Mouse (Mus musculus) hindbrain, embryonic 14.5 days (tissue): ENCODE results near the gene Kif26b. TPM values are rescaled to one million over a fixed set of nuclear protein-coding genes. Genes with fewer than 3 reads are reported as not detected.
A peak's percentile ranks its signal among the peaks of the same experiment; 100 is the strongest.

Experiments
- ATAC-seq: fragments of 200-750 bp; cut with Nextera tagmentation; 2 replicates; pipeline ENCODE4 v1.8.0; 2017; ENCODE audit warnings: moderate number of reproducible peaks, mild to moderate bottlenecking, moderate TSS enrichment, moderate library complexity; ENCODE audit not compliant: low FRiP score
- DNase-seq: peaks from one replicate; pipeline ENCODE4 v3.0.0-alpha.2; 2015; ENCODE audit warnings: low spot score
- H3K27ac ChIP-seq: fragments of 300-500 bp; sonication (generic); 2 replicates; pipeline ENCODE4 v1.5.1; 2014; ENCODE audit warnings: mild to moderate bottlenecking, moderate library complexity
- H3K27me3 ChIP-seq: fragments of 300-500 bp; sonication (generic); 2 replicates; pipeline ENCODE4 v1.6.1; 2014; ENCODE audit warnings: mild to moderate bottlenecking, low read length, mixed read lengths; ENCODE audit not compliant: control insufficient read depth, insufficient read depth
- H3K36me3 ChIP-seq: fragments of 300-500 bp; sonication (generic); replicated peaks from 2 replicates; pipeline ENCODE4 v1.6.1; 2014; ENCODE audit not compliant: control insufficient read depth, insufficient read depth
- H3K4me1 ChIP-seq: fragments of 300-500 bp; sonication (generic); replicated peaks from 2 replicates; pipeline ENCODE4 v1.6.1; 2014; ENCODE audit warnings: antibody characterized with exemption, low read length, mixed read lengths; ENCODE audit not compliant: control insufficient read depth, insufficient read depth
- H3K4me2 ChIP-seq: fragments of 300-500 bp; sonication (generic); replicated peaks from 2 replicates; pipeline ENCODE4 v1.6.1; 2014; ENCODE audit warnings: mild to moderate bottlenecking, moderate library complexity
- H3K4me3 ChIP-seq: fragments of 300-500 bp; sonication (generic); replicated peaks from 2 replicates; pipeline ENCODE4 v1.5.1; 2014; ENCODE audit warnings: mild to moderate bottlenecking, low read length
- H3K9ac ChIP-seq: fragments of 300-500 bp; sonication (generic); 2 replicates; pipeline ENCODE4 v1.6.1; 2014
- H3K9me3 ChIP-seq: fragments of 300-500 bp; sonication (generic); 2 replicates; pipeline ENCODE4 v1.6.1; 2016; ENCODE audit warnings: low read length; ENCODE audit not compliant: control insufficient read depth
- WGBS: fragments of 180-500 bp; shearing (Covaris S2); extraction: QIAGEN DNeasy Blood & Tissue Kit; methylation state at CpG from one replicate; pipeline ENCODE4 v1.1.7; 2014; 5-methylcytosine and 5-hydroxymethylcytosine counted together
- polyA plus RNA-seq: library from polyadenylated mRNA; unstranded; fragments of >200 nt; fragmentation: Nextera tagmentation; extraction: Ambion mirVana; gene quantifications from 2 replicates; pipeline ENCODE4 v1.2.1, GENCODE M21; 2014

Gene Kif26b
- polyA plus RNA-seq, 1 experiment from 2014 or later, result 15.8 TPM

DNA sequence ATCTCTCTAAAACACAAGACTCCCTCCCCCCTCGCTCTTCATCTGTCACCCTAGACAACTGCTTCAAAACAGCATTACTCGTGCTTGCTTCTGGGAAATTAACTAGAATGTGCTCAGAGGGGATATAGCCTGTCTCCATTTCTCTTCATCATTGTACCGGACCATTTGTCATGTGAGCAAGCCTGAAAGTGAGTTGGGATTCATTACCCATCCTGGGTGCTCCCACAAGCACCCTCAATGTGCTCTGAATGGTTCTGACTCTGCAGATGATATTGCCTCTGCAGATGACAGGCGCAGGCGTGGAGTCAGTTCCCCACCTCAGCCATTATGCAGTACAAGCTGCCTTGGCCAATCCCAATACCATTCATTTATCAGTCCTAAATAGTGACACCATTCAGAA lies 357.7 kb downstream of the Kif26b start:
- Histone ChIP-seq H3K27me3 (no peaks in the 10 kb centered on the region), H3K27ac (peak overlapping the region; percentile 69)
- WGBS, result 54% methylated on average over 5 of the region's 5 CpGs

DNA sequence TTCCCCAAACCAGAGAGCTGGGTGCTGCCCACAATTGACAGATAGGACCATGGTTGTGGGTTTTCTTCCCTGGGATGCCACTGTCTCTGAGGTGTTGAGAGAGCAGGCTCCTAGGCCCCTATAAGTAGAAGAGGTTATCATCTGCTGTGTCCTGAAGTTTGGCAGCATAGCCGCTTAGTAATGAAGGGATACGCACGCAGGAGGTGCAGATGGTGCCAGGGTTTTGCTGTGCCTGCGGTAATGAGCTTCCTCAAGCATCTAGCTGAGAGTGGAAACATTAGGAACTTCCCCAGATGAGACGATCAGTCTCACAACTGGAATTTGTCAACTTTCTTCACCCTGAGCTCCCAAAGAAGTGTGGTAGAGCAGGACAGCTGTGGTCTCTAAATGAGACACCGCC lies 363.5 kb downstream of the Kif26b start:
- Histone ChIP-seq H3K27me3 (no peaks in the 10 kb centered on the region), H3K9me3 (no peaks in the 10 kb centered on the region), H3K9ac (no peak overlapping the region), H3K4me3 (no peak overlapping the region), H3K4me2 (no peak overlapping the region), H3K4me1 (0 out of 2 replicates have a peak, but pooled peaks cover 1% of the 10 kb centered on the region), H3K36me3 (no peaks in the 10 kb centered on the region), H3K27ac (no peak overlapping the region)
- DNase-seq (no peak), ATAC-seq (no peak)
- 79% methylated on average over 6 of the region's 6 CpGs for WGBS

More for the DNA sequence above, 357.7 kb downstream of the Kif26b start:
- Histone ChIP-seq H3K9ac (no peak overlapping the region), H3K4me3 (no peak overlapping the region), H3K9me3 (no peaks in the 10 kb centered on the region), H3K36me3 (peaks cover 5% of the 10 kb centered on the region; the same call in 1 of the 2 replicates), H3K4me1 (0 out of 2 replicates have a peak, but pooled peaks cover 7% of the 10 kb centered on the region), H3K4me2 (no peak overlapping the region)
- ATAC-seq (peak; percentile 66; the same call in 1 of the 2 replicates), DNase-seq (no peak)

DNA sequence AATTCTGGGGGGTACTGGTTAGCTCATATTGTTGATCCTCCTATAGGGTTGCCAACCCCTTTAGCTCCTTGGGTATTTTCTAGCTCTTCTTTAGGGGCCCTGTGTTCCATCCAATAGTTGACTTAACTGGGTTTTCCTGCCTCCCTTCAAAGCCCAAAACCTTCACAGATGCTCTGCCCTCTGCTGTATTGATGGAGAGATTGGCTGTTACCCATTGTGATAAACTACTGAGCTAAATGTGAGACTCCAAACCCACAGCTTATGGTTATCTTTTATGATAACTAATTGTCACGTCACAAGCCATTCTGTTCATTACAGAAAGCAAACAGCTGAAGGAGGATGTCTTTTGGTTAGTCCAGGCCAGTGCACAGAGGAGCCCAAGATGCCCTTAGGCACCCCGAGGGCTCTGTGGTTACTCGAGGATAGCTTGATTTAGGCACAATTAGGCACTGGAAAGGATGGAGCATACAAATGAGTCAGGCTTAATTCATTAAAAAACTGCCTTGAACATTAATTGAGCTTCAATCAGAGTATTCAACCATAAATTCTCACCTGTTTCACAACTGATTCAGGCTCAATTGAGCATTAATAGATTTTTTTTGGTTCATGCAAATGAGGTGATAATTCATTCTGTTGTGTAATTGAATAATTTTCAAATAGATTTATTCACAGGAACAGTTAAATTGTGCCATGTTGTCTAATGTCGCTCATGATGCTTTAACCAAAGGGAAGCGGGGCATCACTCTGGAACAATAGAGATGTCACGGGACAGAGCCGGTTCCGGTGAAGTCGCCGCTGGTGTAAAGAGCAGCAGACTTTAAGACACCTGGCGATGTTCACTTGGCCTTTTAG lies 364.5 kb downstream of the Kif26b start:
- WGBS, result 61% methylated on average over 11 of the region's 11 CpGs
- DNase-seq (no peak), ATAC-seq (no peak; the same call in 1 of the 2 replicates)
- H3K4me2 ChIP-seq, result no peak overlapping the region
- no peaks in the 10 kb centered on the region for H3K9me3 ChIP-seq
- no peak overlapping the region for H3K9ac ChIP-seq
- H3K27ac ChIP-seq, result no peak overlapping the region
- H3K4me1 ChIP-seq, result no peaks in the 10 kb centered on the region
- no peaks in the 10 kb centered on the region for H3K36me3 ChIP-seq
- H3K27me3 ChIP-seq, result no peaks in the 10 kb centered on the region
- H3K4me3 ChIP-seq, result no peak overlapping the region

DNA sequence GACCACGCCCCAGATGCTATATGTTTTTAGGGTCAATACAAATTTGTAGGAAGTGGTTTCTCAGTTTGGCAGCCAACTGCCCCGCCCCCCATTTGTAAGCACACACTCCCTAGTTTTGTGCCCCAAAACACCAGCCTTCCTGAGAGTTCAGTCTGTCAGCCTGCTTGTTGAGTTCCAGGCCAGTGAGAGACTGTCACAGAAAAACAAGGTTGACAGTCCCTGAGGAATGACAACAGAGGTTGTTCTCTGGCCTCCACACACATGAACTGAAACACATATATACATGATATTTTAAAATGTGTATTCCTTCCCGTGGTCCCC lies 365.1 kb downstream of the Kif26b start:
- Histone ChIP-seq H3K9ac (no peak overlapping the region), H3K27me3 (no peaks in the 10 kb centered on the region), H3K36me3 (no peaks in the 10 kb centered on the region), H3K4me2 (no peak overlapping the region), H3K9me3 (no peaks in the 10 kb centered on the region), H3K27ac (no peak overlapping the region), H3K4me1 (no peaks in the 10 kb centered on the region), H3K4me3 (no peak overlapping the region)
- ATAC-seq (no peak), DNase-seq (no peak)
- WGBS, result 92% methylated on average over 3 of the region's 3 CpGs

DNA sequence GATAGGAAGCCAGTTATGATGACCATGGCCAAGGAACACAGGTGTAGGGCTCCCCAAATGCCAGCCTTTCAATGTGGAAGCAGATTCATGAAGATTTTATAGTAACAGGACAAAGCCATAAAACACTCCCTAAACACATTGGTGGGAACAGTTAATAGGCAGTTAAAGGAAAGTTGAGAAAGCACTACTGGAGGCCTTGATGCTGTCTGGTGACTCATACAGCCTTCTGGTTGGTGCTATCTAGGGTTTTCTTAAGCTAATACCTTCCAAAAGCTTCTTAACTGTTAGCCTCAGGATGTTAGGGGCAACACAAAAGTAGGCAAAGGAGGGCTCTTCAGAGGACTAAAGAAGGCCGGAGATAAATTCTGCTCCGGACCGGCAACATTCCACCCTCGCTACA lies 366.7 kb downstream of the Kif26b start:
- no peak overlapping the region for H3K9ac ChIP-seq
- no peak for ATAC-seq
- 96% methylated on average over 4 of the region's 4 CpGs for WGBS
- no peaks in the 10 kb centered on the region for H3K36me3 ChIP-seq
- no peaks in the 10 kb centered on the region for H3K4me1 ChIP-seq
- H3K27me3 ChIP-seq, result no peaks in the 10 kb centered on the region
- H3K4me3 ChIP-seq, result no peak overlapping the region
- no peaks in the 10 kb centered on the region for H3K9me3 ChIP-seq
- no peak overlapping the region for H3K4me2 ChIP-seq
- H3K27ac ChIP-seq, result no peak overlapping the region
- no peak for DNase-seq

DNA sequence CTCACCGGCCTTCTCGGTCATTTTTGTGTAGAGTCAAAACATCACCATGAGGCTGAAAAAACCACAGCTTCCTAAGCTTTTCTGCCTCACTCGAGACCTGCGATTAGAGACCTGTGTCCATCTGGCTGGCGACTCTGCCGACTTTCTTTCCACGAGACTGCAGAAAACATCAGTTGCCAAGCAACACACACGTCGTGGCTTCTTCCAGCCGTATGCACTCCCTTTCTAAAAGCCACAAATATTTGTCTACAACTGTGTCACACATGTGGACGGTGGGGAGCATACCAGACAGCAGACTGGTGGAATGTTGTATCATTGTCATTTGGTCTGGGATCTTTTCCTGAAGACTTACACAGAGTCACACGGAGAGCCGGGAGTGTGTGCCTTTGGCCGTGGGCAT lies 382.0 kb downstream of the Kif26b start:
- WGBS, result 49% methylated on average over 14 of the region's 14 CpGs
- ATAC-seq, result no peak
- Histone ChIP-seq H3K36me3 (peaks cover 13% of the 10 kb centered on the region; the same call in 1 of the 2 replicates), H3K4me3 (no peak overlapping the region), H3K4me1 (peaks cover 23% of the 10 kb centered on the region), H3K9ac (no peak overlapping the region), H3K9me3 (no peaks in the 10 kb centered on the region), H3K4me2 (no peak overlapping the region), H3K27ac (no peak overlapping the region), H3K27me3 (no peaks in the 10 kb centered on the region)
- no peak for DNase-seq

DNA sequence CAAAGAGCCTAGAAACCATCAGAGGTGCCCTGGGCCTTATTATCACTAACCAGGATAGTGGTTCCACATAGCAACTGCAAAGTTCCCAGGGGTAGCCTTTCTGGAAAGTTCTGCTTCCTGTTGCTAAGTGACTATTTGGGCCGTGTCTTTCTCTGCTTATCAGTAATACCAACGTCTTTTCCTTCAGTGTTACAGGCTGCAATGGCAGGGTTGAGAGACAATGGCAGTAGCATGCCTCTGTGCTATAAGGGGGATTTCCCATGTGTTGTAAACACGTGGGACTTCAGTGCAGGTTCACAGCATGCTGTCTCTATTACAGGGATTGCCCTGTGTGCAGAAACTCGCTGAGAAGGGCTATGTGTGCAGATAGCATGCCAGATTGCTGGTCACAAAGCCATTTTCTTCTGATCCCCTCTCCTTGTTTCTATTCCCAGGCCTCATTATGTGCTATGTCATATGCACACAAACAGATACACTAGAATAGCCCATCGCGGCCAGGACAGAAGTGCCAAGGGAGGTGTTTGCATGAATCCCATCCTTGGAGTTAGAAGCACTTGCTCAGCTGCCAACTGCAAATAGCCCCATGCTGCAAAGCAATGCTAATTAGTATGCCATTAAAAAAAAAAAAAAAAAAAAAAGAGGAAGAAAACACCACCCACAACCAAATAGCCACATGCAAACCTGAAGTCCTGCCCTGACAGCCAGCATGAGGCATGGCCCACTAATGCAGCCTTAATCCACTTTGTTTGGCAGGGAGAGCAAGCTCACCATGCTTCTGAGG lies 384.2 kb downstream of the Kif26b start:
- no peaks in the 10 kb centered on the region for H3K9me3 ChIP-seq
- H3K4me1 ChIP-seq, result peaks cover 27% of the 10 kb centered on the region
- no peak overlapping the region for H3K4me3 ChIP-seq
- H3K4me2 ChIP-seq, result no peak overlapping the region
- WGBS, result 35% methylated on average over 6 of the region's 6 CpGs
- ATAC-seq (0 out of 2 replicates have a peak, but pooled peaks have one; percentile 25), DNase-seq (no peak)
- H3K27ac ChIP-seq, result no peak overlapping the region
- peaks cover 31% of the 10 kb centered on the region; the same call in 1 of the 2 replicates for H3K36me3 ChIP-seq
- no peak overlapping the region for H3K9ac ChIP-seq
- 0 out of 2 replicates have a peak, but pooled peaks cover under 1% of the 10 kb centered on the region for H3K27me3 ChIP-seq

DNA sequence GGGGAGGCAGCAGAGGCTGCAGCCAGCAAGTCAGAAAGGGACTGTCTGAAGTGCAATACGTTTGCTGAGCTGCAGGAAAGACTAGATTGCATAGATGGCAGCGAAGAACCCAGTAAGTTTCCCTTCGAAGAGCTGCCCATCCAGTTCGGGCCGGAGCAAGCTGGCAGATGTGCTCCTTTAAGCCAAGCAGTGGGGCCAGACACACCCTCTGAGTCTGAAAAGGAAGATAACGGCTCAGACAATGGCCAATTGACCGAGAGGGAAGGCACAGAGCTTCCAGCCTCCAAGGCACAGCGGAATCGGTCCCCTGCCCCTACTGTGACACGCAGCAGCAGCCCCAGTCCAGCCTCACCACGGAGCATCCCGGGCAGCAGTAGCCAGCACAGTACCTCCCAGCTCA lies 386.1 kb downstream of the Kif26b start:
- WGBS, result 42% methylated on average over 12 of the region's 12 CpGs
- Histone ChIP-seq H3K9ac (no peak overlapping the region), H3K4me2 (no peak overlapping the region), H3K4me1 (peaks cover 27% of the 10 kb centered on the region), H3K9me3 (no peaks in the 10 kb centered on the region), H3K27me3 (0 out of 2 replicates have a peak, but pooled peaks cover 3% of the 10 kb centered on the region), H3K27ac (no peak overlapping the region), H3K4me3 (no peak overlapping the region), H3K36me3 (peaks cover 35% of the 10 kb centered on the region; the same call in 1 of the 2 replicates)
- no peak for DNase-seq
- ATAC-seq, result no peak

DNA sequence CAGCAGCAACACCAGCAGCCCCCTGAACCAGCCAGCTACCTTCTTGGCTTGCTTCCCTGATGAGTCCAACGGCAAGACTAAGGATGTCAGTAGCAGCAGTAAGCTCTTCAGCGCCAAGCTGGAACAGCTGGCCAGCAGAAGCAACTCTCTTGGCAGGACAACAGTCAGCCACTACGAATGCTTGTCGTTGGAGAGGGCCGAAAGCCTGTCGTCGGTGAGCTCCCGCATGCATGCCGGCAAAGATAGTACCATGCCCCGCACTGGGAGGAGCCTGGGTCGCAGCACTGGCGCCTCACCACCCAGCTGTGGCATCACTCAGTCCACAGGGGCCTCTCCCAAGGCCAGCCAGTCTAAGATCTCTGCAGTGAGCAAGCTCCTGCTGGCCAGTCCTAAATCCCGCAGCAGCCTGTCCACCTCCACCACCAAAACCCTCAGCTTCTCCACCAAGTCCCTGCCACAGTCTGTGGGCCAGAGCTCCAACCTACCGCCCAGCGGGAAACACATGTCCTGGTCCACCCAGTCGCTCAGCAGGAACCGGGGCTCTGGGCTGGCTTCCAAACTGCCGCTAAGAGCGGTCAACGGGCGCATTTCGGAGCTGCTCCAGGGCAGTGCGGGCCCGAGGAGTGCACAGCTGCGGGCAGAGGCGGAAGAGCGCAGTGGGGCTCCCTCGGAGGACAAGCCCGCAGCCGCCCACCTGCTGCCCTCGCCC lies 388.4 kb downstream of the Kif26b start:
- no peak for DNase-seq
- ATAC-seq, result no peak
- Histone ChIP-seq H3K4me2 (peak overlapping the region; percentile 24), H3K4me3 (no peak overlapping the region), H3K9ac (no peak overlapping the region), H3K27ac (no peak overlapping the region), H3K4me1 (peaks cover 17% of the 10 kb centered on the region), H3K27me3 (0 out of 2 replicates have a peak, but pooled peaks cover 3% of the 10 kb centered on the region), H3K9me3 (no peaks in the 10 kb centered on the region), H3K36me3 (peaks cover 35% of the 10 kb centered on the region; the same call in 1 of the 2 replicates)
- WGBS, result 44% methylated on average over 31 of the region's 31 CpGs
